Comparison of ENCODE assay signal across 18 mouse cellular contexts in the genomic region with DNA sequence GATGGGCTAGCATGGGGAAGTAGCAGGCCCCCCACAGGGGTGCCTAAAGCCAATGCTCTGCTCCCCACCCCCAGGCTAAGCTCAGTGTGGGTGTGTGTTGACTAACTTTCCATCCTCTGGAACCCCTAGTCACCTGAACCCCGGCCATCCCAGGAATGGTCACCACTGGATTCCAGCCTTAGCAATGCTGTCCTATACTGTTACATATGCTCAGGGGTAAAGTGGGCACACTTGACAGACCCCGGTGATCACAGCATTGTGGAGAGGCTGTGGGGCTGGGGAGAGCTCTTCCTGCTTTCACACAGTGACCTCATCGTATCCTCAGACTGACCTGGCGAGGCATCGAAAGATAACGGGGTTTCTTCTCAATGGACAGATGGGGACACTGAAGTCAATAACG. TPM values are rescaled to one million over a fixed set of nuclear protein-coding genes. Genes with fewer than 3 reads are reported as not detected.
DNase-seq lines count a peak whose midpoint lies in the region; ATAC-seq and TF ChIP-seq lines count a peak whose summit lies in the region.
"Had no signal": no experiment of that assay in that cellular context is flagged by ENCODE, and none has a peak within 500 bp of the region (broad histone marks: within the 10 kb centered on the region; RNA-seq: fewer than 3 reads in every experiment).

No protein-coding gene starts in this region.

- no peaks in the 10 kb centered on the region for H3K36me3 ChIP-seq in heart, embryonic 16.5 days (ENCODE audit: control insufficient read depth, insufficient read depth)
- no peaks in the 10 kb centered on the region for H3K36me3 ChIP-seq in heart, embryonic 10.5 days
- no peaks in the 10 kb centered on the region for H3K36me3 ChIP-seq in lung, embryonic 16.5 days (ENCODE audit: control insufficient read depth, insufficient read depth, low read length)
- H3K36me3 ChIP-seq: embryonic facial prominence, embryonic 13.5 days; forebrain, embryonic 12.5 days; hindbrain, embryonic 13.5 days had no signal

- peak overlapping the region; percentile 96 for H3K27ac ChIP-seq in gastrocnemius, adult 2 months
- 0 out of 2 replicates have a peak overlapping the region, but pooled peaks have one; percentile 10 for H3K27ac ChIP-seq in heart, embryonic 16.5 days (ENCODE audit: low read length)
- no peak overlapping the region for H3K27ac ChIP-seq in heart, embryonic 10.5 days
- H3K27ac ChIP-seq in lung, embryonic 16.5 days (ENCODE audit: low read length), result peak overlapping the region; percentile 34; the same call in 1 of the 2 replicates
- H3K27ac ChIP-seq: embryonic facial prominence, embryonic 13.5 days; forebrain, embryonic 12.5 days; hindbrain, embryonic 13.5 days; hindbrain, postnatal 0 days had no signal

- no peaks in the 10 kb centered on the region for H3K27me3 ChIP-seq in heart, embryonic 16.5 days (ENCODE audit: control insufficient read depth, insufficient read depth, low read length)
- no peaks in the 10 kb centered on the region for H3K27me3 ChIP-seq in heart, embryonic 10.5 days (ENCODE audit: insufficient read depth, poor library complexity, severe bottlenecking)
- no peaks in the 10 kb centered on the region for H3K27me3 ChIP-seq in lung, embryonic 16.5 days (ENCODE audit: control insufficient read depth, insufficient read depth, low read depth, low read length)
- H3K27me3 ChIP-seq: embryonic facial prominence, embryonic 13.5 days; forebrain, embryonic 12.5 days; hindbrain, embryonic 13.5 days had no signal

- DNase-seq in gastrocnemius, adult 2 months, result no peak
- no peak for DNase-seq in gastrocnemius, postnatal 36 days
- no peak for DNase-seq in heart, embryonic 10.5 days (ENCODE audit: low spot score)
- no peak for DNase-seq in lung, adult 18-20 months
- no peak for DNase-seq in cerebellum, adult 18-20 months
- DNase-seq: adrenal gland, postnatal 10 days; B cell, adult 2 months; cerebellum, adult 11-12 months; cerebellum, adult 9-11 months; cerebellum, postnatal 36 days had no signal

- H3K4me3 ChIP-seq in gastrocnemius, adult 2 months, result no peak overlapping the region
- no peak overlapping the region for H3K4me3 ChIP-seq in heart, embryonic 16.5 days (ENCODE audit: low read length)
- no peak overlapping the region for H3K4me3 ChIP-seq in heart, embryonic 10.5 days
- H3K4me3 ChIP-seq in lung, embryonic 16.5 days (ENCODE audit: low read length), result no peak overlapping the region
- H3K4me3 ChIP-seq: embryonic facial prominence, embryonic 13.5 days; forebrain, embryonic 12.5 days; hindbrain, embryonic 13.5 days had no signal

- H3K4me1 ChIP-seq in heart, embryonic 16.5 days (ENCODE audit: control insufficient read depth, insufficient read depth, low read length), result peaks cover 28% of the 10 kb centered on the region
- H3K4me1 ChIP-seq in heart, embryonic 10.5 days, result peaks cover 40% of the 10 kb centered on the region
- H3K4me1 ChIP-seq in lung, embryonic 16.5 days (replicated peaks; ENCODE audit: control insufficient read depth, insufficient read depth, low read length), result peaks cover 16% of the 10 kb centered on the region

- no peaks in the 10 kb centered on the region for H3K9me3 ChIP-seq in heart, embryonic 16.5 days (replicated peaks; ENCODE audit: control insufficient read depth, low read length)
- H3K9me3 ChIP-seq in heart, embryonic 10.5 days, result no peaks in the 10 kb centered on the region
- no peaks in the 10 kb centered on the region for H3K9me3 ChIP-seq in lung, embryonic 16.5 days (ENCODE audit: control insufficient read depth, low read length)
- H3K9me3 ChIP-seq: embryonic facial prominence, embryonic 13.5 days; forebrain, embryonic 12.5 days; hindbrain, embryonic 13.5 days had no signal

- TF ChIP-seq CTCF in gastrocnemius, adult 2 months (IDR thresholded peaks at IDR 0.05), result no peak

- 72% methylated on average over 7 of the region's 7 CpGs for WGBS in heart, embryonic 16.5 days
- WGBS in heart, embryonic 10.5 days, result 71% methylated on average over 7 of the region's 7 CpGs
- WGBS in lung, embryonic 16.5 days, result 78% methylated on average over 7 of the region's 7 CpGs

- H3K9ac ChIP-seq in heart, embryonic 16.5 days (ENCODE audit: low read length), result no peak overlapping the region
- no peak overlapping the region for H3K9ac ChIP-seq in lung, embryonic 16.5 days (ENCODE audit: low read length)
- H3K9ac ChIP-seq: embryonic facial prominence, embryonic 13.5 days; forebrain, embryonic 12.5 days; hindbrain, embryonic 13.5 days had no signal

- ATAC-seq in heart, embryonic 16.5 days (replicated peaks; ENCODE audit: extremely low read depth, insufficient read depth, low FRiP score), result no peak
- ATAC-seq in lung, embryonic 16.5 days (ENCODE audit: low read depth), result no peak
- ATAC-seq: CD4-positive, CD25-positive, alpha-beta regulatory T cell, adult 4 months; forebrain, embryonic 16.5 days; hindbrain, postnatal 0 days had no signal

- no peak overlapping the region for H3K4me2 ChIP-seq in heart, embryonic 16.5 days (ENCODE audit: low read depth, low read length)
- H3K4me2 ChIP-seq in lung, embryonic 16.5 days (ENCODE audit: low read depth, low read length), result no peak overlapping the region
- H3K4me2 ChIP-seq: embryonic facial prominence, embryonic 13.5 days; forebrain, embryonic 12.5 days; hindbrain, embryonic 13.5 days had no signal

- intact Hi-C loops in gastrocnemius, adult 2 months (cut with DNase I), result no loop called here
- intact Hi-C loops in gastrocnemius, postnatal 36 days (cut with DNase I), result loop anchor here (5.0 kb wide), 2 partner anchors 93 to 118 kb away; no protein-coding TSS in a partner anchor

RNA-seq across cellular contexts. Expression of gene Heg1, which starts 3.9 kb away (rescaled TPM):
- 10 to 100 TPM; 30.4 to 43.3 TPM for total RNA-seq in gastrocnemius, adult 2 months (2021)
- 10 to 100 TPM; 30.6 to 38.6 TPM for total RNA-seq in gastrocnemius, postnatal 36 days (2021)
- polyA plus RNA-seq in heart, embryonic 16.5 days (2015; fragmentation: Nextera tagmentation; extraction: Ambion mirVana), result 34.0 and 35.1 TPM in 2 replicates
- 26.3 and 33.0 TPM in 2 replicates for polyA plus RNA-seq in heart, embryonic 10.5 days (2016; fragmentation: Nextera tagmentation; extraction: Ambion mirVana)
- 16.8 and 19.2 TPM in 2 replicates for polyA plus RNA-seq in lung, embryonic 16.5 days (2015; fragmentation: Nextera tagmentation; extraction: Ambion mirVana)
